Mouse (Mus musculus) MEL (cell line): ENCODE measurements around the gene Cdh23. TPM values are rescaled to one million over a fixed set of nuclear protein-coding genes. Genes with fewer than 3 reads are reported as not detected.

Experiments
- DNase-seq: peaks from one replicate; pipeline ENCODE4 v3.0.0; 2011; ENCODE audit warnings: low read depth, low spot score
- H3K27ac ChIP-seq: 2 replicates; pipeline ENCODE4 v1.5.1; 2012; ENCODE audit warnings: low read depth, mild to moderate bottlenecking, control low read depth, low read length, moderate library complexity; ENCODE audit not compliant: control insufficient read depth
- H3K27me3 ChIP-seq, 2 experiments: fragments of 150-350 bp in 1 of 2; sonication (generic) in 1 of 2; 2 replicates each; pipeline ENCODE4 v1.6.1; 2012; ENCODE audit warnings: low read length in 2 of 2, mild to moderate bottlenecking in 2 of 2, improper control_type of control experiment in 1 of 2, moderate library complexity in 1 of 2; ENCODE audit not compliant: insufficient read depth in 2 of 2, control insufficient read depth in 1 of 2
- H3K36me3 ChIP-seq, 2 experiments: 2 replicates each; pipeline ENCODE4 v1.6.1; 2012 to 2014; ENCODE audit warnings: low read length in 2 of 2, improper control_type of control experiment in 1 of 2, inconsistent platforms in 1 of 2, mild to moderate bottlenecking in 1 of 2; ENCODE audit not compliant: insufficient read depth in 2 of 2, control insufficient read depth in 1 of 2
- H3K4me1 ChIP-seq, 2 experiments: fragments of 150-350 bp in 1 of 2; sonication (generic) in 1 of 2; 2 replicates each; pipeline ENCODE4 v1.6.1; 2012; ENCODE audit warnings: low read length in 2 of 2, improper control_type of control experiment in 1 of 2, mild to moderate bottlenecking in 1 of 2; ENCODE audit not compliant: insufficient read depth in 2 of 2, control insufficient read depth in 1 of 2
- H3K4me3 ChIP-seq, 2 experiments: fragments of 150-350 bp in 1 of 2; sonication (generic) in 1 of 2; 2 replicates each; pipeline ENCODE4 v1.5.1; 2012; ENCODE audit warnings: low read depth in 2 of 2, low read length in 2 of 2, mild to moderate bottlenecking in 2 of 2, moderate library complexity in 2 of 2, control low read depth in 1 of 2, improper control_type of control experiment in 1 of 2; ENCODE audit not compliant: control insufficient read depth in 1 of 2, insufficient read depth in 1 of 2
- H3K79me2 ChIP-seq: 2 replicates; pipeline ENCODE4 v1.6.1; 2012; ENCODE audit warnings: mild to moderate bottlenecking, low read length, moderate library complexity; ENCODE audit not compliant: control insufficient read depth, poor library complexity, insufficient read depth
- H3K9ac ChIP-seq: 2 replicates; pipeline ENCODE4 v1.6.1; 2012; ENCODE audit warnings: low read depth, mild to moderate bottlenecking, control low read depth, low read length, moderate library complexity; ENCODE audit not compliant: control insufficient read depth, poor library complexity, severe bottlenecking
- H3K9me3 ChIP-seq: fragments of 150-350 bp; sonication (generic); replicated peaks from 2 replicates; pipeline ENCODE4 v1.6.1; 2012; ENCODE audit warnings: mild to moderate bottlenecking, low read length, improper control_type of control experiment, moderate library complexity; ENCODE audit not compliant: insufficient read depth
- BHLHE40 ChIP-seq: IDR thresholded peaks from 2 replicates; pipeline ENCODE4 v1.6.1; 2012; ENCODE audit warnings: low read depth, mild to moderate bottlenecking, inconsistent platforms, low read length, improper control_type of control experiment, borderline replicate concordance
- CHD1 ChIP-seq: IDR thresholded peaks from 2 replicates; pipeline ENCODE4 v1.6.1; 2012; ENCODE audit warnings: low read depth, mild to moderate bottlenecking, inconsistent platforms, low read length, improper control_type of control experiment
- CHD2 ChIP-seq: IDR thresholded peaks from 2 replicates; pipeline ENCODE4 v1.6.1; 2011; ENCODE audit warnings: low read length, improper control_type of control experiment
- CTCF ChIP-seq, 3 experiments: IDR thresholded peaks in 2 of 3; conservative IDR thresholded peaks in 1 of 3; 2 replicates each; pipeline ENCODE4 v1.5.1; 2011 to 2012; ENCODE audit warnings: low read length in 3 of 3, low read depth in 2 of 3, mild to moderate bottlenecking in 2 of 3, improper control_type of control experiment in 1 of 3, inconsistent platforms in 1 of 3, mixed read lengths in 1 of 3, moderate library complexity in 1 of 3; ENCODE audit not compliant: control insufficient read depth in 1 of 3, insufficient read depth in 1 of 3, poor library complexity in 1 of 3, severe bottlenecking in 1 of 3
- E2F4 ChIP-seq: IDR thresholded peaks from 2 replicates; pipeline ENCODE4 v1.6.1; 2011; ENCODE audit warnings: low read depth, low read length, improper control_type of control experiment, borderline replicate concordance
- ELF1 ChIP-seq: IDR thresholded peaks from 2 replicates; pipeline ENCODE4 v1.6.1; 2014; ENCODE audit warnings: low read depth, mild to moderate bottlenecking, inconsistent platforms, low read length, improper control_type of control experiment, moderate library complexity
- EP300 ChIP-seq, 2 experiments: IDR thresholded peaks; 2 replicates each; pipeline ENCODE4 v1.6.1; 2011; ENCODE audit warnings: improper control_type of control experiment in 2 of 2, low read length in 2 of 2, low read depth in 1 of 2, mild to moderate bottlenecking in 1 of 2
- ETS1 ChIP-seq: IDR thresholded peaks from 2 replicates; pipeline ENCODE4 v1.6.1; 2012; ENCODE audit warnings: low read depth, mild to moderate bottlenecking, inconsistent platforms, low read length, improper control_type of control experiment, moderate library complexity
- GABPA ChIP-seq: IDR thresholded peaks from 2 replicates; pipeline ENCODE4 v1.6.1; 2012; ENCODE audit warnings: low read depth, mild to moderate bottlenecking, inconsistent platforms, low read length, improper control_type of control experiment, moderate library complexity
- GATA1 ChIP-seq: IDR thresholded peaks from 2 replicates; pipeline ENCODE4 v1.6.1; 2011; ENCODE audit warnings: low read depth, low read length, improper control_type of control experiment
- HCFC1 ChIP-seq: IDR thresholded peaks from 2 replicates; pipeline ENCODE4 v1.6.1; 2012; ENCODE audit warnings: low read depth, mild to moderate bottlenecking, inconsistent platforms, low read length, improper control_type of control experiment, moderate library complexity
- JUND ChIP-seq: IDR thresholded peaks from 2 replicates; pipeline ENCODE4 v1.6.1; 2011; ENCODE audit warnings: low read depth, mild to moderate bottlenecking, improper control_type of control experiment, low read length
- KAT2A ChIP-seq: conservative IDR thresholded peaks from 2 replicates; pipeline ENCODE4 v1.6.1; 2012; ENCODE audit warnings: low read depth, low read length, improper control_type of control experiment, inconsistent platforms
- MAX ChIP-seq: IDR thresholded peaks from 2 replicates; pipeline ENCODE4 v1.6.1; 2011; ENCODE audit warnings: low read length, improper control_type of control experiment
- MAZ ChIP-seq: IDR thresholded peaks from 2 replicates; pipeline ENCODE4 v1.6.1; 2012; ENCODE audit warnings: low read depth, mild to moderate bottlenecking, inconsistent platforms, low read length, improper control_type of control experiment
- MEF2A ChIP-seq: IDR thresholded peaks from 2 replicates; pipeline ENCODE4 v1.6.1; 2014; ENCODE audit warnings: low read depth, mild to moderate bottlenecking, inconsistent platforms, low read length, improper control_type of control experiment; ENCODE audit not compliant: poor library complexity, insufficient replicate concordance, severe bottlenecking; ENCODE audit errors: extremely low read depth
- MXI1 ChIP-seq: IDR thresholded peaks from 2 replicates; pipeline ENCODE4 v1.6.1; 2011; ENCODE audit warnings: mild to moderate bottlenecking, low read depth, low read length, improper control_type of control experiment
- MYB ChIP-seq: IDR thresholded peaks from 2 replicates; pipeline ENCODE4 v1.6.1; 2011; ENCODE audit warnings: mild to moderate bottlenecking, low read depth, low read length, improper control_type of control experiment
- MYC ChIP-seq: IDR thresholded peaks from 2 replicates; pipeline ENCODE4 v1.6.1; 2011; ENCODE audit warnings: low read depth, mild to moderate bottlenecking, low read length, improper control_type of control experiment, moderate library complexity
- NELFE ChIP-seq: IDR thresholded peaks from 2 replicates; pipeline ENCODE4 v1.6.1; 2011; ENCODE audit warnings: low read depth, low read length, improper control_type of control experiment
- NRF1 ChIP-seq: IDR thresholded peaks from 2 replicates; pipeline ENCODE4 v1.6.1; 2014; ENCODE audit warnings: low read depth, mild to moderate bottlenecking, inconsistent platforms, low read length, improper control_type of control experiment, moderate library complexity; ENCODE audit not compliant: poor library complexity, insufficient read depth, severe bottlenecking
- POLR2A ChIP-seq, 2 experiments: IDR thresholded peaks; 2 replicates each; pipeline ENCODE4 v1.6.1; 2011 to 2012; ENCODE audit warnings: low read length in 2 of 2, mild to moderate bottlenecking in 2 of 2, control low read depth in 1 of 2, improper control_type of control experiment in 1 of 2, low read depth in 1 of 2, moderate library complexity in 1 of 2; ENCODE audit not compliant: control insufficient read depth in 1 of 2, insufficient read depth in 1 of 2, poor library complexity in 1 of 2
- POLR2AphosphoS2 ChIP-seq: IDR thresholded peaks from 2 replicates; pipeline ENCODE4 v1.6.1; 2011; ENCODE audit warnings: low read length, improper control_type of control experiment
- POLR2AphosphoS5 ChIP-seq: IDR thresholded peaks from 2 replicates; pipeline ENCODE4 v1.6.1; 2012; ENCODE audit warnings: low read depth, borderline replicate concordance, mild to moderate bottlenecking, inconsistent platforms, low read length, moderate library complexity, mixed read lengths
- RAD21 ChIP-seq: IDR thresholded peaks from 2 replicates; pipeline ENCODE4 v1.6.1; 2011; ENCODE audit warnings: mild to moderate bottlenecking, low read depth, low read length, improper control_type of control experiment
- RCOR1 ChIP-seq: IDR thresholded peaks from 2 replicates; pipeline ENCODE4 v1.6.1; 2012; ENCODE audit warnings: low read depth, mild to moderate bottlenecking, inconsistent platforms, low read length, improper control_type of control experiment
- SIN3A ChIP-seq: IDR thresholded peaks from 2 replicates; pipeline ENCODE4 v1.6.1; 2012; ENCODE audit warnings: low read length, improper control_type of control experiment, inconsistent platforms
- SMC3 ChIP-seq: IDR thresholded peaks from 2 replicates; pipeline ENCODE4 v1.6.1; 2011; ENCODE audit warnings: low read depth, low read length, improper control_type of control experiment
- TAL1 ChIP-seq: IDR thresholded peaks from 2 replicates; pipeline ENCODE4 v1.6.1; 2012; ENCODE audit warnings: mild to moderate bottlenecking, inconsistent platforms, low read length, moderate library complexity, mixed read lengths
- TBP ChIP-seq: IDR thresholded peaks from 2 replicates; pipeline ENCODE4 v1.8.0; 2011; ENCODE audit warnings: low read depth, low read length, improper control_type of control experiment
- TCF12 ChIP-seq: IDR thresholded peaks from 2 replicates; pipeline ENCODE4 v1.6.1; 2014; ENCODE audit warnings: low read depth, mild to moderate bottlenecking, inconsistent platforms, low read length, improper control_type of control experiment, moderate library complexity
- UBTF ChIP-seq: IDR thresholded peaks from 2 replicates; pipeline ENCODE4 v1.6.1; 2012; ENCODE audit warnings: low read depth, mild to moderate bottlenecking, inconsistent platforms, low read length, improper control_type of control experiment, moderate library complexity, borderline replicate concordance; ENCODE audit not compliant: insufficient read depth
- USF1 ChIP-seq: IDR thresholded peaks from 2 replicates; pipeline ENCODE4 v1.6.1; 2014; ENCODE audit warnings: low read depth, mild to moderate bottlenecking, inconsistent platforms, low read length, improper control_type of control experiment, moderate library complexity
- USF2 ChIP-seq, 2 experiments: IDR thresholded peaks; 2 replicates each; pipeline ENCODE4 v1.6.1; 2011 to 2012; ENCODE audit warnings: improper control_type of control experiment in 2 of 2, low read length in 2 of 2, borderline replicate concordance in 1 of 2, inconsistent platforms in 1 of 2, low read depth in 1 of 2, mild to moderate bottlenecking in 1 of 2; ENCODE audit not compliant: insufficient read depth in 1 of 2
- ZC3H11A ChIP-seq: IDR thresholded peaks from 2 replicates; pipeline ENCODE4 v1.6.1; 2012; ENCODE audit warnings: low read depth, mild to moderate bottlenecking, inconsistent platforms, low read length, improper control_type of control experiment
- ZKSCAN1 ChIP-seq: IDR thresholded peaks from 2 replicates; pipeline ENCODE4 v1.6.1; 2012; ENCODE audit warnings: low read depth, mild to moderate bottlenecking, inconsistent platforms, low read length, improper control_type of control experiment, moderate library complexity
- ZMIZ1 ChIP-seq: IDR thresholded peaks from 2 replicates; pipeline ENCODE4 v1.6.1; 2012; ENCODE audit warnings: low read depth, mild to moderate bottlenecking, inconsistent platforms, low read length, improper control_type of control experiment, moderate library complexity
- ZNF384 ChIP-seq: IDR thresholded peaks from 2 replicates; pipeline ENCODE4 v1.6.1; 2012; ENCODE audit warnings: low read depth, mild to moderate bottlenecking, inconsistent platforms, low read length, improper control_type of control experiment
- polyA plus RNA-seq, 2 experiments: library from polyadenylated mRNA; stranded (reverse) in 1 of 2; unstranded in 1 of 2; fragments of >175 nt in 1 of 2; fragments of >200 nt in 1 of 2; gene quantifications; 2 replicates each; pipeline versions ENCODE4 v1.2.1 to v1.2.4; 2012; ENCODE audit warnings: low replicate concordance in 2 of 2, low read depth in 1 of 2; ENCODE audit not compliant: insufficient read length in 2 of 2, insufficient read depth in 1 of 2, missing spikeins in 1 of 2
- total RNA-seq: library from RNA; depleted of rRNA; stranded (reverse); fragments of 300-350 nt; gene quantifications from 2 replicates; pipeline ENCODE4 v1.2.3, GENCODE M21; 2012

The Cdh23 gene
- total and polyA plus RNA-seq, 3 experiments = 0.04 TPM; not detected in 2

- H3K36me3 ChIP-seq = peaks cover 3 to 48% of the 10 kb centered on the region in 2 experiments; a peak in 3 of 4 replicates
- no peak overlapping the region; a peak in 1 of 4 replicates for H3K4me3 ChIP-seq
- H3K9me3 ChIP-seq = no peaks in the 10 kb centered on the region
- H3K9ac ChIP-seq = no peak overlapping the region
- no peaks in the 10 kb centered on the region for H3K27me3 ChIP-seq
- peak overlapping the region; percentile 76 for H3K27ac ChIP-seq
- H3K79me2 ChIP-seq = peaks cover 58% of the 10 kb centered on the region
- DNase-seq = peak; percentile 85
- peaks cover 18 to 67% of the 10 kb centered on the region in 2 experiments for H3K4me1 ChIP-seq
- no peak for TF ChIP-seq ELF1
- no peak for TF ChIP-seq ZNF384
- peak; percentile 68 for TF ChIP-seq RCOR1
- peak; percentile 66 for TF ChIP-seq GATA1
- TF ChIP-seq ZKSCAN1 = no peak
- TF ChIP-seq POLR2AphosphoS5 = no peak
- no peak for TF ChIP-seq HCFC1
- no peak for TF ChIP-seq POLR2A (IDR thresholded peaks at IDR 0.05; ENCODE audit: control insufficient read depth in 1 of 2, insufficient read depth in 1 of 2, low read depth in 1 of 2, low read length in 2 of 2, poor library complexity in 1 of 2)
- no peak for TF ChIP-seq SMC3
- TF ChIP-seq NRF1 = no peak
- TF ChIP-seq SIN3A = peak; percentile 45; the same call in 1 of the 2 replicates
- TF ChIP-seq TCF12 = 0 out of 2 replicates have a peak, but pooled peaks have one; percentile 2
- TF ChIP-seq NELFE = no peak
- TF ChIP-seq ZMIZ1 = no peak
- TF ChIP-seq CTCF (IDR thresholded peaks at IDR 0.05 in 2 of 3, conservative IDR thresholded peaks at IDR 0.05 in 1 of 3; ENCODE audit: control insufficient read depth in 1 of 3, insufficient read depth in 1 of 3, low read depth in 2 of 3, low read length in 3 of 3, poor library complexity in 1 of 3, severe bottlenecking in 1 of 3) = no peak
- TF ChIP-seq POLR2AphosphoS2 = no peak
- no peak for TF ChIP-seq USF2 (IDR thresholded peaks at IDR 0.05; ENCODE audit: borderline replicate concordance in 1 of 2, insufficient read depth in 1 of 2, low read depth in 1 of 2, low read length in 2 of 2)
- no peak for TF ChIP-seq MXI1
- no peak for TF ChIP-seq USF1
- TF ChIP-seq MYB = no peak
- TF ChIP-seq JUND = no peak
- peak; percentile 16 to 59; a peak in 3 of 4 replicates for TF ChIP-seq EP300 (IDR thresholded peaks at IDR 0.05; ENCODE audit: low read depth in 1 of 2, low read length in 2 of 2)
- no peak for TF ChIP-seq CHD1
- no peak for TF ChIP-seq MYC
- TF ChIP-seq CHD2 = no peak; the same call in 1 of the 2 replicates
- no peak for TF ChIP-seq UBTF
- TF ChIP-seq E2F4 = no peak
- no peak; the same call in 1 of the 2 replicates for TF ChIP-seq ETS1
- no peak for TF ChIP-seq MAX
- no peak for TF ChIP-seq ZC3H11A
- TF ChIP-seq KAT2A = no peak
- TF ChIP-seq MEF2A = no peak
- TF ChIP-seq BHLHE40 = no peak
- TF ChIP-seq MAZ = 0 out of 2 replicates have a peak, but pooled peaks have one; percentile 4
- TF ChIP-seq GABPA = no peak
- no peak for TF ChIP-seq RAD21
- TF ChIP-seq TBP = no peak
- 0 out of 2 replicates have a peak, but pooled peaks have one; percentile 23 for TF ChIP-seq TAL1
Measured at GRCm38 (mm10) chr10:60289216-60289615, 407.1 kb downstream of the Cdh23 start.
